Mouse (Mus musculus): ENCODE measurements at regions not wholly inside any gene's neighbourhood (a gene's known extent, or its start where the extent isn't known, plus 50 kb on each side); places are given as distances from the start of the nearest gene placed in this dataset.

GRCm38 (mm10) chr1:193610471-193610870 is 240.4 kb upstream of the Camk1g start:
- DNase-seq: no peak

GRCm38 (mm10) chr1:193599895-193600294 is 229.8 kb upstream of the Camk1g start:
- no peak for DNase-seq

- peak; percentile 46 for DNase-seq
Observed at GRCm38 (mm10) chr1:193599163-193599562, 229.1 kb upstream of the Camk1g start.

- no peak for DNase-seq
Observed at GRCm38 (mm10) chr1:193590301-193590829, 220.3 kb upstream of the Camk1g start.

GRCm38 (mm10) chr1:193588477-193589464 is 218.7 kb upstream of the Camk1g start:
- peak; percentile 75 for DNase-seq

GRCm38 (mm10) chr1:193587317-193587716 is 217.2 kb upstream of the Camk1g start:
- DNase-seq: no peak

GRCm38 (mm10) chr1:193586896-193587295 is 216.8 kb upstream of the Camk1g start:
- no peak for DNase-seq

- no peak for DNase-seq
Observed at GRCm38 (mm10) chr1:193583791-193584190, 213.7 kb upstream of the Camk1g start.

- DNase-seq: no peak
Observed at GRCm38 (mm10) chr1:193580393-193580792, 210.3 kb upstream of the Camk1g start.

- no peak for DNase-seq
Observed at GRCm38 (mm10) chr1:193579671-193580070, 209.6 kb upstream of the Camk1g start.

- no peak for DNase-seq
Observed at GRCm38 (mm10) chr1:193578661-193579175, 208.6 kb upstream of the Camk1g start.

GRCm38 (mm10) chr1:193577821-193578220 is 207.7 kb upstream of the Camk1g start:
- no peak for DNase-seq

GRCm38 (mm10) chr1:193575986-193576713 is 206.1 kb upstream of the Camk1g start:
- peak; percentile 71 for DNase-seq

- no peak for DNase-seq
Observed at GRCm38 (mm10) chr1:193572827-193573226, 202.7 kb upstream of the Camk1g start.

- no peak for DNase-seq
Observed at GRCm38 (mm10) chr1:193572411-193572810, 202.3 kb upstream of the Camk1g start.

- no peak for DNase-seq
Observed at GRCm38 (mm10) chr1:193571088-193571487, 201.0 kb upstream of the Camk1g start.

GRCm38 (mm10) chr1:193568586-193569174 is 198.6 kb upstream of the Camk1g start:
- DNase-seq: no peak

GRCm38 (mm10) chr1:193567217-193567616 is 197.1 kb upstream of the Camk1g start:
- no peak for DNase-seq

- no peak for DNase-seq
Observed at GRCm38 (mm10) chr1:193564225-193564624, 194.1 kb upstream of the Camk1g start.

- no peak for DNase-seq
Observed at GRCm38 (mm10) chr1:193562242-193562641, 192.1 kb upstream of the Camk1g start.

- no peak for DNase-seq
Observed at GRCm38 (mm10) chr1:193558122-193558521, 188.0 kb upstream of the Camk1g start.

- no peak for DNase-seq
Observed at GRCm38 (mm10) chr1:193554731-193555130, 184.6 kb upstream of the Camk1g start.

GRCm38 (mm10) chr1:193552348-193552747 is 182.2 kb upstream of the Camk1g start:
- no peak for DNase-seq
